Mouse (Mus musculus) brain, adult 2 months (tissue): ENCODE measurements around the gene Tdrkh.

Source experiments
- DNase-seq: peaks from one replicate; pipeline ENCODE4 v3.0.0; 2011; ENCODE audit warnings: low read depth, low spot score

Tdrkh gene

DNA sequence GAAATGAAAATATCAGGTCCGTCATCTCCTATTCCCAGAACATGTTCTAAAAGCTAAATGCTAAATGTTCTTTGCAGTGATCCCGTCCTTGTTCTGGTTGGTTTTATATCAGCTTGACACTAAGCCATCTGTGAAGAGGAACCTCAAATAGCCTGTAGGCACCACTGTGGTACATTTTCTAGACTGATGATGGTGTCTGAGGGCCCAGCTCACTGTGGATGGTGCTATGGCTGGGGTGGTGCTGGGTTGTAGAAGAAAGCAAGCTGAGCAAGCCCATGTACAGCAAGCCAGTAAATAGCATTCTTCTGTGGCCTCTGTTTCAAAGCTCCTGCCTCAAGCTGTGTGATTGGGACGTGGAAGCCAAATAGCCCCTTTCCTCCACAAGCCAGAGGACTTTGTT lies 44.0 kb downstream of the Tdrkh start:
- DNase-seq: no peak

DNA sequence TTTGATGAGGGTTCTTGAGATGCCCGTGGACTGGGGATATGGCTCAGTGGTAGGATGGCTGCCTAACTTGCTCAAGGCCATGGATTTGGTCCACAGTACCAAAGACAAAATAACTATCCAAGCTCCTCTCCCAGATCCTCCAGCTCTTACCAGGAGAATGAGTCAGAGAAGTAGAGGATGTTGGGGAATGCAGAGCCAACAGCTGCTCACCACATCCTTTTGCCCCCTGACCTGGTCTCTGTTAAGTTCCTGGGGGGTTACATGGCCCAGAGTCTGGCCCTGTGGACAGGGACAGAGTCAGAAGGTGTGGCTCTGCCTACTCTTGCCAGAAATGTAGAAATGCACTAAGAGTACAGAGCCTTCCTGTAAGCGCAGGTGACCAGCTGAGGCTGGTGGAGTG lies 46.8 kb downstream of the Tdrkh start:
- no peak for DNase-seq

DNA sequence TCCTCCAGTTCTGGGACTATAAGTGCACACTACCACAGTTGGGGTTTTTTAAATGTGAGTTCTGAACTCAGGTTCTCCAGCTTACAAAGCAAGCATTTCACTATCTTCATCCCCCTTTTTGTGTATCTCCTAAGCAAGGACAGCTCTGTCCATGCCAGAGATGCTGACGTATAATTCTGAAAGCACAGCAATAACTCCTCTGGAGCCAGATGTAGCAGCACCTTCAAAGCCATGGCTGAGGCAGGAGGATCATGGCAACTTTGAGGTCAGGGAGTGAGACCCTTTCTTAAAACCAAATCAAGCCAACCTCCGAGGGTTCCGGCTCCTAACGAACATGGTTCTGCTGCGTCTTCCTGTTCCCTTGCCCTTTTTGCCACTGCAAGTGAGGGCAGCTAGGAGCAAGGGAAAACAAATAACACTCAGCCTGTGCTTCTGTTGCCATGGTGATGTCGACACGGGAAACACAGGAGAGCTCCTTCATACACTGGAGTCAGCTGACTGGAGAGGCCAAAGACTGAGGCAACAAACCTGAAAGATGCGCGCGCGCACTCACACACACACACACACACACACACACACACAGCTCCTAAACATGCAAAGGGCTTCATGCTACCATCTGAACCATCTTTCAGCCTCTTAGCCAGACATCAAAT lies 51.0 kb downstream of the Tdrkh start:
- DNase-seq: peak; percentile 85

DNA sequence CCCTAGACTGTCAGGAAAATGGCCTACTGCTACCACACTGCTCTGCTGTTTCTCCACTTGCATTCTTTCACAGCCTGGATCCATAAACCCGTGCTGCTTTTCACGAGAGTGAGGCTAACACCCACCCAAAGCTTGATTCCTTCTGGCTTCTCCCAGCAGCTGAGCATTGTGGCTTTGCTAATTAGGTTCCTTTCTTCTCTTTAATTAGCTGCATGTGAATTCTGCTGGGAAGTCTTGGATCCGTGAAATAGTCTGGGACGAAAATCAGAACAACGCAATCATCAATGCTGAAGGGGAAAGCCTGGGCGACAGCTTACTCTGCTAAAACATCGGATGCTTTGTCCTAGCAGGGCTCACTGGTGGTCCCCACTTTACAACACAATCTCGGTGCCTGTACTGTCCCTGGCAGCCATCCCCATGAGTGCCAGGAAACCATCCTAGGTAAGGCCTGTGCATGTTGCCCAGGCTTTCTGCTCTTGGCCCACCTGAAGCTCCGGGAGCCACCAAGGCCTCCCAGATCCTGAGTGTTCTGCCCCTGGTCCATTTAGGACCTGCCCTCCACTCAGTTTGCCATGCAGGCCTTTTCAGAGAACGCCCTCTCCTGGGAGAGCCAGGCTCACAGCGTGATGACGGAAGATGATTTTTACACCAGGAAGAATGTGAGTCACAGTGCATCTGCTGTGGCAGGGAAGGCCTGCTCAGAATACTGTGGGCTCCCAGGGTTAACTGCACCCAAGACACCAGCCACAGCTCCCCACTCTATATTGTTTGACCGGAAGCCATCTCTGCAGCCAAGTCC lies 52.8 kb downstream of the Tdrkh start:
- DNase-seq: peak; percentile 91

DNA sequence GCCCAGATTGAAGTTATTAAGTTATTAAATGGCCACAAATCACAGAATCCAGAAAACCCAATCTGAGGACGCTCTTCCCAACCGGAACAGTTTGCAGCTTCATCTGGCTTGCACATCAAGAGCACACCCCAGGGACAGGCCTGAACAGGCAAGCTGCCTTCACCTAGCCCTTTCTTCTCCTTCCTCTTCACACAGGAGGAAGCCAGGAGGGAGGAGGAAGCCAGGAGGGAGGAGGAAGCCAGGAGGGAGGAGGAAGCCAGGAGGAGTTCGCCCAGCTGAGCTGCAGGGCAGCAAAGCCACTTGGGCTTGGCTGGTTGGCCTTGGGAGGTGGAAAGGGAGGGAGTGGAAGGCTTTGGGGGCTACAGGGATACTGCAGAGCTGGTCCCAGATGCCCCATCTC lies 55.9 kb downstream of the Tdrkh start:
- no peak for DNase-seq

DNA sequence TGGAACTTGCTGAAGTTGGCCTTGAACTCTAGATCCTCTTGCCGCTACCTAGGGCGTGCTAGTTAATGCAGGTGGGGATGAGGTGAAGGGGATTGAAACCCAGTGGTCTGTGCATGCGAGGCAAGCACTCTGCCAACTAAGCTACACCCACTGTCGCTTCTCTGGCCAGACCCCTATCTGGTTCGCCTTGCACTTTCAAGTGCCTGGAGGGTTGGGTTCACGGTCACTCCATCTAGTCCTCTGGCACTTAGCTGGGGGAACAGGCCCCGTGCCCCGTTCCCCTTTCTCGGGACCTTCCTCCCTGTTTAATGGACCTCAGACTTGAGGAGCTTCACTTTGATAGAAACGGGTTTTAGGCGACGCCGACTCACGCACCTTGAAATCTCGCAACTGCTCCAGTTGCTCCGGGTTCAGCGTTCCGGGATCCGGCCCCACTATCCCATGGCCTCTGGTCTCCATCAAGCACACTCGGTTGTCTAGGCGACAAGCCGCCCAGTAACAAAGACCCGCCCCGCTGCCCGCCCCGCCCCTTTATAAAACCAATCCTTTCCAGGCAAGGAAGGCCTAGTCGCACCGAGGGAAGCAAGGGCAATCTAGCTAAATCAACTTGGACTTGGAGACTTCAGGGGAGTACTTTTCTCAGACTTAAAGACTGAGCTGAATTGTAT lies 59.5 kb downstream of the Tdrkh start:
- no peak for DNase-seq

DNA sequence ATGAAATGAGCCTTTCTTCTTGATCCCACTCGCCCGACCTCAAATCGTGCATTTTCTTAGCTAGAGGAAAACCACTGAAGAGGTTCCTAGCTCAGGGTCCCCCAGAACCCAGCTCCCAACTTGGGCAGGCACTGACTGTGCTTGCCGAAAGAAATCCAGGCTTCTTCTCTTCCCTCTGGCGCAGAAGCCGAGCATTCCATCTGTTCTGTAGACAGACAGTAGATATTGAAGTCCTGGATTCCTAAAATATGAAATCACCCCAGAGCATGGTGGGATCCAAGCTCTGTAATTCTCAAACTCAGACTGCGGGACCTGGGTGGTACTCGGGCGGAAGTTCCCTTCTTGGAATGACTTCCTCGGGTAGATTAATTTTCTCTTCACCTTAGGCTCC lies 60.0 kb downstream of the Tdrkh start:
- no peak for DNase-seq

DNA sequence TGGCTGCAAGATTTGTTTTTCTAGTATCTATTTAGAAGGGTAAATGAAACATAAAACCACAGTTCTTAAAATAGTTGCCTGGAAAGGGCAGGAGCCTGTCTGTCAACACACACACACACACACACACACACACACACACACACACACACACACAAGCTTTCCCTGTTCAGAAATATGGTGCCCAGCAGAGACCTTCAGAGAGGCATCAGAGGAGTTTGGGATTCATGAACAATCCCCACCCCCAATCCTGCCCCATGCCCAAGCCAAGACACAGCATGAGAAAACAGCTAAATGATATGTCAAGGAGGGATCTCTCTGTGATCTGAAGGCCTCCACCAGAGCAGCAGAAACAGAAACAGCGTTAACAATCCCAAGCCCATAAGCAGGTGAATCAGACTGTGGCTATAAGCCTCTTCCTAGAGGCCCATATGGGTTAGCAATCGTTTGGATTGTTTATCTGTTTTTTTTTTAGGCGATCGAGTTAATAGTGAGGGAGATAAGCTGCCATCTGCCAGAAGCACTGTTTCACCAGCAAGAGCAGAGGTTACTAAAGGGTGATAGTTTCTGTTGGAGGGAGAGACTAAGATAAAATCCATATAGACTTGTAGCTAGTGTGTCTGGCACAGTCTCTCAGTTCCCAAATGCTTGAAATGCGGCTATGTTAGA lies 60.6 kb downstream of the Tdrkh start:
- DNase-seq: no peak

DNA sequence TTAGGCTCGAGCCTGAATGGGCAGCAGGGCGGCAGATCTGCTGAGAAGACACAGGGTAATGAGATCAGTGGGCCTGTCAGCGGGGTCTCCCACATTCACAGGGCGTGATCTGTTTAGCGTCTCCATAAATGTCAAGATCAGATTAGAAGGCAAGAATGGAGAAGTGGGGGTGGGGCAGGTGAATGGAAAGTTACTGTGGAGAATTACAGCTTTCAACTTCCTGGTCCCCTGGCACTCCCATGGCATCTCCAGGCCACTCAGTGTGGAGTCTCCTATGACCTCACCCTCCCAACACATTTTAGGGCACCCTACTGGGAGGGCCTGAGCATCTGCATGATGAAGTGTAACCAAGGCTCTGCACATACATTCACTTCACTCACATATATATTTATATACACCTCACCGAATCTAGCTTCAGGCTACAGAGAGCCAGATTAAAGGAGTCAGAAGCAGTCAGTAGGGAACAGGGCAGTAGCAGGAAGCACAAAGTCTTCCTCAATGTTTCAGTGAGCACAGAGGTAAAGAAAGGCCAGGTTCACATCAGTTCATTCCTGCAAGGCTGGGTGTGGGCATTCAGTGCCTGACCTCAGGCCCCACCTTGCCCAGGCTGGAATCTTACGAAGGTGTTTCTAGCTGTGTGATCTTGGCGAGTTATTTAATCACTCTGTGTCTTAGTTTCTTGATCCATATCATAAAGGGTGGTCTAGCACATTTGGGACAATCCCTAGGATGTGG lies 63.4 kb downstream of the Tdrkh start:
- DNase-seq: no peak

DNA sequence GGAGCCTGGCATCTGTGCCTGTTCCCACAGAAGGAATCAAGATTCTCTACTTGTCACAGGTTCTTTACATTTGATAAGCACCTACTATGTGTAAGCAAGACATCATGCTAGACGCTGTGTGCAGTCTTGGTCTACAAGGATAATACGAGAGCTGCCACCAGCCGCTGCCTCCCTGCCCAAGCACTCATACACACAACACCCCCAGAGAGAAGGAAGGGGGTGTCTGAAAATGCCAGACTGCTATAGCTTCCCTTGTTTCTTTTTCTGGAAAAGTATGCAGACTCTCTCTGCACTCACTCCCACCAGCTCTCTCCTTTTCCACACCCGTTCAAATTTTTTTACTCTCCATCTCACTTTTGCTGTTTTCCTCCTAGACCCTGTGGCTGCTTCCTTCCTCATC lies 64.4 kb downstream of the Tdrkh start:
- DNase-seq: peak; percentile 91

DNA sequence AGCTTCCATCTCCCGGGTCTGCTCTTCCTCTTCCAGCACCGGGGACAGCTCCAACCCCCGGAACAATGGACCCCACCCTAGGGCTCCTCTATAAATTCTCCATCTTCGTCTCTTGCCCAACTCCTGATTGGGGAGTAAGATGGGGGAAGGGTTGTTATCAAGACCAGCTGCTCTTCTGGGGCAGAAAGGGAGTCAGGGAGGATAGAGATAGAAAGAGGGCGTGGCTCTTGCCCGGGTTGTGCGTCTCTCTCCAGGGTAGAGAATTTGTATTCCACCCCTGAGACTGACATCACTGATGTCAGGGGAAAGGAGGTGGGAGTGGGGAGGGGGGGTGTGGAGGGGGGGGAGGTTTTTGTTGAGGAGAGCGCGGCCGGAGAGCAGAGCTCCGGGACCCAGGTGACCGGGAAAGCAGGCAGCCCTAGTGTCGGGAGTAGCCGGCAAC lies 64.9 kb downstream of the Tdrkh start, which contains the start of gene Celf3:
Gene Celf3 (plus strand): TSS at position 315 of the 442 bp plus-strand sequence.
- DNase-seq: peak; percentile 97

DNA sequence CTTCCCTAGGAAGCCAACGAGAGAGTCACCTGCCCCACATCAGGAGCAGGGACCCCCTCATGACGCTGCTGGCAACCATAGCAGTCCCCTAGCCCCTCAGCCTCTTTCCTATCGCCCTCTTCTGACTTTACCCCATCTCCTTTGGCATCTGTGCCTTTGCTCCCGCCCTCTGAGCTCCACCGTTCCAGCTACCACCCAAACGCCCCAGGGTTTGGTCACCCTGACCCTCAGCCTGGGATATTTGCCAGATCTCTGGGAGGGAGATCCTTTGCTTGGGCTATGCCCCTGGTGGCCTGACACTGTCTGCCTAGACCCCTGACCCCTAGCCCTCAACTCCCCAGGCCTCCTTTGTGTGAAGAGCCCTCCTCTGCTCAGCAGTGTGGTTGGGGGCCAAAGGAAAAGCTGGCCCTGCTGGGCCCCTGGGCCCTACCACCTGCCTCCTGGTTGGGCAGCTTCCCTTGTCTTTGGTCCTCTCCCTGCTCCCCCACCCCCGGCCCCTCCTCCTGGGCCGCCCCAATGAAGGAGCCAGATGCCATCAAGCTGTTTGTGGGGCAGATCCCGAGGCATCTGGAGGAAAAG lies 65.6 kb downstream of the Tdrkh start:
- DNase-seq: no peak

DNA sequence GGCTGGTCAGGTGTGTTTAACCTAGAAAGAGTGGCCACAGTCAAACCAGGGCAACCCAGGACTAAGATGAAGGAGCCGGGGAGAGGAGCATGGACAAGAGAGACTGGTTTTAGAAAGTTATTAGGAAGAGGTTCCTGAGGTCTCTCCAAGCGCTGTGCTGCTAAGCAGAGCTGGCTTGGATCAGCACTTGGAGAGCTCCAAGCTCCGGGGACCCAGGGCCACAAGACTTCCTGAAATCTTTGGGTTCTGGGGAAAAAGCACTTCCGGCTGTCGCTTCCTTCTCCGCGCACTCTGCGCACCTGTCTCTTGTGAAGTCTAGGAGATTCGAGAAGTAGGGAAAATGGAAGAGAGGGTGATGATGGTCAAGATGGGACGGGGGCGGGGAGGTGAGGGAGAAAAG lies 66.5 kb downstream of the Tdrkh start:
- DNase-seq: no peak

DNA sequence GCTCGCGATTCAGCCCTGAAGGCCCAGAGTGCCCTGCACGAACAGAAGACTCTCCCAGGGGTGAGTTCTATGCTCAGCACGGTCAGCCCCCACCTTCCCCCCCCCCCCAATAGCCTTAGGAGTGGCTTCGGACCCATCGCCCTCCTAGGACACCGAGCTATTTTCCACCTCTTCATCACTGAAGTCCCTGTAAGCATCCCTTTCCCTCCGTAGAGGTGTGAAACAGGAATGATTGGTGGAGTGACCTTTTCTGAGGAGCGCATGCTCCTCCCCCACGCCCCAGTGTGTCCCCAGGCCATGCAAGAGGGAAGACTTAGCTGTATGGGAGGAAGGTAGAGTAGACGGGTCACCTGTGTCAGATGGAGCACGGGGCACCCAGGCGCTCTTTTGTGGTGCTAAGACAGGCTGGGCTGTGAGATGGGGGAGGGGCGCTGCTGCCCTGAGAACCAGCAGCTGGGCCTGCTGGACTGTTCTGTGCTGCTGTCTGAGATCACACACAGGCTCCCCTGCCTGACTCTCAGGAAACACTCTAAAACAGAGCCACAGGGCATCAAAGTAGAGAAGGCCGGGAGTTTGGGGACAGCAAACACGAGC lies 67.3 kb downstream of the Tdrkh start, which contains the start of gene Riiad1:
Gene Riiad1 (minus strand): TSS at position 51 of the 594 bp plus-strand sequence.
- DNase-seq: no peak

DNA sequence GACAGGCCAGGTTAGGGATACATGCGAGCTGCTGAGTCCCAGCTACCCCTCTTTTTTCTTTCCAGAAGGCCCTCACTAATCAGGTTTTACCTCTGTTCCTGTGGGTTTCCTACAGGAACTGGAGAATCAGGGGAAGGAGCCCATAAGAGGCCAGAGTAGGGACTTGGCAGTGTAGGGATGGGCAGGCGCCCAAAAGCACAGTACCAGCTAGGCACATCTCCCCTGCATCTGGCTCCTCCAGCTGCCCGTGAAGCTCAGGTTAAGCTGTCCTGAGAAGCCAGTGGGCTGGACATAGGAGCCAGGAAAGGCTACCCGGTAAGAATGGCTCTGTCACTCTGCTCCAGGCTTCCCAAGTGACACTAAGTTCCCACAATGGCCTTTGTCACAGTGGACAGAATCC lies 68.4 kb downstream of the Tdrkh start:
- DNase-seq: no peak

DNA sequence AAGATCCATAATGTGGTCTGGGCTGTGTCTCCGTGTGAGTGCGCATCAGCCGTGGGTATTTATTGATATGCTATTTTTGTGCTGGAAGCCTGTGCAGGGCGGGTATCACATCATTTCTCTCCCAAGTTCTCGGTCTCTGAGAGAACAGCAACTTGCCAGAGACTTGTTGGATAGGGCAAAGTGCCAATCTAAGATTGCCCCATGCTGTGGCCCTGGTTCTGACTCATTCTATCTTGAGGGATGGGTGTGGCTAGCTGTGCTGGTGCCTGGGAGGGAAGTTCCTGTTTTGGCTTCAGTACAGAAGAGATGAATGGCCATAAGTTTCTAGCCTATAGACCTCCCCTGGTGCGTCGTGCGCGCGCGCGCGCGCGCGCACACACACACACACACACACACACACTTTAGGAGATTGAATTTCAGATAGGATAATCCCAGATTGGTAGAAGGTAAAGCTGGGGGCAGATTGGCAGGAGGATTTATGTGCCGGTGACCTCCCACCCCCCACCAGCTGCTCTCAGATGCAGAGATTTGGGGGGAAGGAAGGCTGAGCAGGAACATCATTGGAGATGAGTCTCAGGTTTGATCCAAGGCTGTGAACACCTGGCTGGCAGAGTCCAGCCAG lies 69.8 kb downstream of the Tdrkh start:
- peak; percentile 83 for DNase-seq

DNA sequence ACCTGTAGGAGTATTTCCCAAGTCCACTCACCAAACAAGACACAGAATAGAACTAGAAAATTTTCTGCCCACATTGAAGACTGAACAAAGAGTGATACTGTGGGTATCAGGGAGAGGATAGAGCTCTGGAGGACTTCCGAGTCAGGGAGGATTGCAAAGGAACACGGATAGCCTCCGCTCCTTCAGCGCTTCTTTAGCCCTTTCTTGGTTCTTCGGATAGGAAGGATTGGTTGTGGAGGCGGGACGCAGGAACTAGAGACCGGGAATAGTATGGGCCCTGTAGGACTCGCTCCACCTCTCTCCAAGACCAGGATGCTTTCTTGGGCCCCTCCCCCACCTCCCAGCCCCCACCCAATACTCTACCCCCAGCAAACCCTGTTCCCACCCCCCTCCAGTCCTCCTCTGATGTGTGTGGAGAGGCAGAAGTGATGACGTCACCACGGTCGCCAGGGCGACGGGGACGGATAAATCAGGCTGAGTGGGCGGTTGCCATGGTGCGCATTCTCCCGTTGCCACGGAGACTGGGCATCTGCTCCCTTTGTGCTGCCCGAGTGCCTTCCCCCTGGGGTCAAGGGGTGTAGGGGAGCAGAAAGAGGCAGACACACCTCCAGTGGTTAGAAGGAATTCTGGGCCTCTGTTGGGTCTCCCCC lies 70.8 kb downstream of the Tdrkh start:
- DNase-seq: peak; percentile 97
